Comparison of ENCODE assay signal across 8 mouse cellular contexts in genomic region chr5:98255760-98256490, GRCm38 (mm10). TPM values are rescaled to one million over a fixed set of nuclear protein-coding genes. Genes with fewer than 3 reads are reported as not detected.
DNase-seq lines count a peak whose midpoint lies in the region; ATAC-seq lines count a peak whose summit lies in the region.

No protein-coding gene starts in this region.

- no peaks in the 10 kb centered on the region for H3K9me3 ChIP-seq in lung, embryonic 15.5 days
- H3K9me3 ChIP-seq in embryonic facial prominence, embryonic 12.5 days = no peaks in the 10 kb centered on the region
- H3K9me3 ChIP-seq in limb, embryonic 11.5 days (ENCODE audit: control insufficient read depth, low read length) = no peaks in the 10 kb centered on the region

- H3K27me3 ChIP-seq in lung, embryonic 15.5 days = peaks cover 55% of the 10 kb centered on the region
- peaks cover 59% of the 10 kb centered on the region for H3K27me3 ChIP-seq in embryonic facial prominence, embryonic 12.5 days
- H3K27me3 ChIP-seq in limb, embryonic 11.5 days (ENCODE audit: control insufficient read depth, insufficient read depth, low read length) = peaks cover 38% of the 10 kb centered on the region

- H3K4me2 ChIP-seq in lung, embryonic 15.5 days = peak overlapping the region; percentile 22; the same call in 1 of the 2 replicates
- H3K4me2 ChIP-seq in embryonic facial prominence, embryonic 12.5 days (replicated peaks) = peak overlapping the region; percentile 19; the same call in 1 of the 2 replicates
- no peak overlapping the region; the same call in 1 of the 2 replicates for H3K4me2 ChIP-seq in limb, embryonic 11.5 days (ENCODE audit: low read depth, severe bottlenecking)

- no peak for ATAC-seq in lung, embryonic 15.5 days (ENCODE audit: borderline replicate concordance, extremely low read depth, low FRiP score, low TSS enrichment)
- ATAC-seq in embryonic facial prominence, embryonic 12.5 days (ENCODE audit: insufficient number of reproducible peaks, insufficient read depth, low FRiP score, low TSS enrichment) = no peak
- no peak for ATAC-seq in limb, embryonic 11.5 days (ENCODE audit: insufficient number of reproducible peaks, low FRiP score, low TSS enrichment, low read depth)
- ATAC-seq in frontal cortex, adult (ENCODE audit: low TSS enrichment) = no peak

- no peak overlapping the region for H3K9ac ChIP-seq in lung, embryonic 15.5 days
- no peak overlapping the region for H3K9ac ChIP-seq in embryonic facial prominence, embryonic 12.5 days
- no peak overlapping the region for H3K9ac ChIP-seq in limb, embryonic 11.5 days (ENCODE audit: low read length)

- H3K36me3 ChIP-seq in lung, embryonic 15.5 days = no peaks in the 10 kb centered on the region
- no peaks in the 10 kb centered on the region for H3K36me3 ChIP-seq in embryonic facial prominence, embryonic 12.5 days
- H3K36me3 ChIP-seq in limb, embryonic 11.5 days (ENCODE audit: control insufficient read depth, insufficient read depth, low read length) = no peaks in the 10 kb centered on the region

- H3K4me3 ChIP-seq in lung, embryonic 15.5 days = no peak overlapping the region
- H3K4me3 ChIP-seq in embryonic facial prominence, embryonic 12.5 days = peak overlapping the region; percentile 12; the same call in 1 of the 2 replicates
- no peak overlapping the region for H3K4me3 ChIP-seq in limb, embryonic 11.5 days (ENCODE audit: low read depth, low read length)

- DNase-seq in lung, postnatal 4 days = no peak
- peak; percentile 51 for DNase-seq in limb, embryonic 11.5 days (ENCODE audit: low spot score)
- DNase-seq in yolk sac, embryonic 10.5 days (ENCODE audit: low spot score) = no peak
- DNase-seq in gastrocnemius, postnatal 25 days = no peak
- no peak for DNase-seq in urinary bladder, adult 18-20 months (ENCODE audit: low spot score in 2 of 2)

- 6% methylated on average over 18 of the region's 18 CpGs for WGBS in lung, embryonic 15.5 days
- 5% methylated on average over 18 of the region's 18 CpGs for WGBS in embryonic facial prominence, embryonic 12.5 days
- 4% methylated on average over 18 of the region's 18 CpGs for WGBS in limb, embryonic 11.5 days

- peaks cover 16% of the 10 kb centered on the region for H3K4me1 ChIP-seq in lung, embryonic 15.5 days
- 0 out of 2 replicates have a peak, but pooled peaks cover 2% of the 10 kb centered on the region for H3K4me1 ChIP-seq in embryonic facial prominence, embryonic 12.5 days
- H3K4me1 ChIP-seq in limb, embryonic 11.5 days (ENCODE audit: control insufficient read depth, insufficient read depth, low read length) = peaks cover 6% of the 10 kb centered on the region; the same call in 1 of the 2 replicates

- no peak overlapping the region for H3K27ac ChIP-seq in lung, embryonic 15.5 days
- no peak overlapping the region for H3K27ac ChIP-seq in embryonic facial prominence, embryonic 12.5 days
- H3K27ac ChIP-seq in limb, embryonic 11.5 days (replicated peaks; ENCODE audit: low read depth, low read length) = no peak overlapping the region

RNA-seq across cellular contexts. Expression of gene Fgf5, which starts 1.9 kb away (rescaled TPM):
- 0.33 and 0.64 TPM in 2 replicates for polyA plus RNA-seq in lung, embryonic 15.5 days (2015; fragmentation: Nextera tagmentation; extraction: Ambion mirVana)
- polyA plus RNA-seq in embryonic facial prominence, embryonic 12.5 days (2016; fragmentation: Nextera tagmentation; extraction: Ambion mirVana) = 2.0 and 2.4 TPM in 2 replicates
- 1.1 and 1.2 TPM in 2 replicates for polyA plus RNA-seq in limb, embryonic 11.5 days (2014; fragmentation: Nextera tagmentation; extraction: Ambion mirVana)
- total RNA-seq in gastrocnemius, postnatal 25 days (2021) = under 1 TPM; 0.29 to 0.36 TPM
